Mouse (Mus musculus): ENCODE measurements around the gene Scube1. TPM values are rescaled to one million over a fixed set of nuclear protein-coding genes. Genes with fewer than 3 reads are reported as not detected.

The Scube1 gene
- polyA plus RNA-seq, 1 experiment from 2014 or later = 0.16 TPM

DNA sequence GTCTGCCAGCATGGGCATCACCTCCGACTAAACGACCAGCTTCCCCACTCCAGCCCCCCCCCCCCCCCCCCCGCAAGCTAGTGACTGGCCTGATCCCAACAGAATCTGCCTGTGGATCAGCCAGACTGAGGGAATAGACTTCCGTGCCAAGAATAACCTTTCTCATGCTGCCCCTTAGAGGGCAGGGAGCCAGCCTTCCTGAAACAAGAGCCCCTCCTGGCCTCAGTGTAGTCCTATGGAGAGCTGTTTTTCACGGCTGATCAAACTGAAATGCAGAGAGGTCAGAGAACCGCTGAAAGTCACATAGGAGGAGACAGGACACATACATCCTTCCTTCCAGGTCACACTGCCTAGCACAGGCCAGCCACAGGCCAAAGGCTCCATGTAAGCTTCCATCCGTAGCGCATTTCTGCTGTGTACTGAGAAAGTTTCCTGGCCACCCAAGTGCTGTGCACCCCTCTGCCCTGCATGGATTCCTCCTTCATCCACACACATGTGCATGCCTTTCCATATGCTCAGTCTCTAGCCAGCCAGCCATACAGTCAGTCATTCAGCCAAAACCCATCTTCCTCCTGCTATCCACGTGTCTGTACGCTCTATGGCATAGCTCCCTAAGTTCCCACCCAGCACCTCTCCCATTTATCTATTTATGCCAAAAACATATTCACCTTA, 18.2 kb downstream of the Scube1 start:
- Histone ChIP-seq H3K27me3 (no peaks in the 10 kb centered on the region), H3K4me2 (no peak overlapping the region), H3K27ac (no peak overlapping the region), H3K4me1 (replicated peaks) (no peaks in the 10 kb centered on the region), H3K36me3 (no peaks in the 10 kb centered on the region), H3K9ac (no peak overlapping the region), H3K4me3 (replicated peaks) (no peak overlapping the region), H3K9me3 (replicated peaks) (no peaks in the 10 kb centered on the region)
- 60% methylated on average over 9 of the region's 10 CpGs for WGBS (ENCODE audit: insufficient replicate concordance)
- DNase-seq (no peak), ATAC-seq (ENCODE audit: low read depth) (no peak)

GRCm38 (mm10) chr15:83700593-83700923, 24.3 kb downstream of the Scube1 start:
- no peak overlapping the region for H3K4me2 ChIP-seq
- H3K27me3 ChIP-seq = no peaks in the 10 kb centered on the region
- no peaks in the 10 kb centered on the region for H3K9me3 ChIP-seq (replicated peaks)
- no peak for DNase-seq
- WGBS (ENCODE audit: insufficient replicate concordance) = 77% methylated on average over 13 of the region's 13 CpGs
- H3K36me3 ChIP-seq = no peaks in the 10 kb centered on the region
- H3K27ac ChIP-seq = no peak overlapping the region
- no peaks in the 10 kb centered on the region; the same call in 1 of the 2 replicates for H3K4me1 ChIP-seq (replicated peaks)
- no peak overlapping the region for H3K4me3 ChIP-seq (replicated peaks)
- no peak for ATAC-seq (ENCODE audit: low read depth)
- H3K9ac ChIP-seq = no peak overlapping the region

GRCm38 (mm10) chr15:83699834-83700592, 24.8 kb downstream of the Scube1 start:
- Histone ChIP-seq H3K36me3 (no peaks in the 10 kb centered on the region), H3K27ac (no peak overlapping the region)
- no peak for DNase-seq

GRCm38 (mm10) chr15:83699132-83699833, 25.5 kb downstream of the Scube1 start:
- no peak overlapping the region for H3K9ac ChIP-seq
- no peak overlapping the region for H3K4me3 ChIP-seq (replicated peaks)
- no peak overlapping the region for H3K4me2 ChIP-seq
- H3K4me1 ChIP-seq (replicated peaks) = no peaks in the 10 kb centered on the region; the same call in 1 of the 2 replicates
- no peaks in the 10 kb centered on the region for H3K9me3 ChIP-seq (replicated peaks)
- WGBS (ENCODE audit: insufficient replicate concordance) = 68% methylated on average over 20 of the region's 20 CpGs
- ATAC-seq (ENCODE audit: low read depth) = no peak
- no peak overlapping the region for H3K27ac ChIP-seq
- DNase-seq = no peak
- H3K27me3 ChIP-seq = no peaks in the 10 kb centered on the region
- H3K36me3 ChIP-seq = no peaks in the 10 kb centered on the region

More at GRCm38 (mm10) chr15:83699834-83700592, 24.8 kb downstream of the Scube1 start:
- Histone ChIP-seq H3K27me3 (no peaks in the 10 kb centered on the region), H3K4me3 (replicated peaks) (no peak overlapping the region), H3K9me3 (replicated peaks) (no peaks in the 10 kb centered on the region), H3K9ac (no peak overlapping the region), H3K4me1 (replicated peaks) (no peaks in the 10 kb centered on the region; the same call in 1 of the 2 replicates), H3K4me2 (no peak overlapping the region)
- ATAC-seq (ENCODE audit: low read depth) = no peak
- WGBS (ENCODE audit: insufficient replicate concordance) = 50% methylated on average over 11 of the region's 11 CpGs

GRCm38 (mm10) chr15:83696681-83697381, 28.0 kb downstream of the Scube1 start:
- H3K27me3 ChIP-seq = no peaks in the 10 kb centered on the region
- no peaks in the 10 kb centered on the region; the same call in 1 of the 2 replicates for H3K4me1 ChIP-seq (replicated peaks)
- H3K36me3 ChIP-seq = no peaks in the 10 kb centered on the region
- ATAC-seq (ENCODE audit: low read depth) (no peak), DNase-seq (no peak)
- H3K9ac ChIP-seq = no peak overlapping the region
- H3K9me3 ChIP-seq (replicated peaks) = no peaks in the 10 kb centered on the region
- no peak overlapping the region for H3K4me2 ChIP-seq
- H3K4me3 ChIP-seq (replicated peaks) = no peak overlapping the region
- 67% methylated on average over 14 of the region's 14 CpGs for WGBS (ENCODE audit: insufficient replicate concordance)
- H3K27ac ChIP-seq = no peak overlapping the region

GRCm38 (mm10) chr15:83695159-83695558, 29.7 kb downstream of the Scube1 start:
- ATAC-seq (ENCODE audit: low read depth) = no peak
- H3K4me1 ChIP-seq (replicated peaks) = no peaks in the 10 kb centered on the region; the same call in 1 of the 2 replicates
- WGBS (ENCODE audit: insufficient replicate concordance) = 72% methylated on average over 11 of the region's 11 CpGs
- H3K27me3 ChIP-seq = no peaks in the 10 kb centered on the region
- no peak overlapping the region for H3K4me2 ChIP-seq
- no peak overlapping the region for H3K4me3 ChIP-seq (replicated peaks)
- no peaks in the 10 kb centered on the region for H3K9me3 ChIP-seq (replicated peaks)
- no peak for DNase-seq
- H3K36me3 ChIP-seq = no peaks in the 10 kb centered on the region
- no peak overlapping the region for H3K27ac ChIP-seq
- H3K9ac ChIP-seq = no peak overlapping the region

DNA sequence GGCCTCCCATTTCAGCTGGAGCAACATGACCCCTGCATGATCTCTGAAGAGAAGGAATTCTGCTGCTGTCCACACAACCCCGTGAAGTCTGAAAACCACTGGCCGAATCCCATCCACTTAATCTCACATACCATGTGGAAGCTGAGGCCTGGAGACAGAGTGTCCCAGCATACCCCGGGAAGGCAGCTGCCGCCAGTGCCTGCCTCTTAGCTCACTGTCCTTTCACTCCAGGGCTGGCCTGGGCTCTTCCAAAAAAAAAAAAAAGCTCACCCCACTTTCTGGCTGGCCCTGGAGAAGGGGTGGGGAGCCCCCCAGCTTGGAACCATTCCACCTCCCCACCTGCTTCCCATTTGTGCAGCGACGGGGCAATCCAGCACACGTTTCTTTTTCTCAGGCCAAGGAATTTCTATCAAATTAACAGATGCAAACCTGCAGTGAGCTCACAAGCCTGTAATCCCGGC, 32.9 kb downstream of the Scube1 start:
- Histone ChIP-seq H3K9ac (no peak overlapping the region), H3K36me3 (no peaks in the 10 kb centered on the region), H3K27me3 (no peaks in the 10 kb centered on the region), H3K4me1 (replicated peaks) (no peaks in the 10 kb centered on the region), H3K27ac (no peak overlapping the region), H3K9me3 (replicated peaks) (no peaks in the 10 kb centered on the region), H3K4me2 (no peak overlapping the region), H3K4me3 (replicated peaks) (no peak overlapping the region)
- WGBS (ENCODE audit: insufficient replicate concordance) = 50% methylated on average over 8 of the region's 8 CpGs
- ATAC-seq (ENCODE audit: low read depth) = no peak
- DNase-seq = no peak

GRCm38 (mm10) chr15:83689946-83690345, 34.9 kb downstream of the Scube1 start:
- H3K9ac ChIP-seq = no peak overlapping the region
- WGBS (ENCODE audit: insufficient replicate concordance) = 74% methylated on average over 12 of the region's 12 CpGs

DNA sequence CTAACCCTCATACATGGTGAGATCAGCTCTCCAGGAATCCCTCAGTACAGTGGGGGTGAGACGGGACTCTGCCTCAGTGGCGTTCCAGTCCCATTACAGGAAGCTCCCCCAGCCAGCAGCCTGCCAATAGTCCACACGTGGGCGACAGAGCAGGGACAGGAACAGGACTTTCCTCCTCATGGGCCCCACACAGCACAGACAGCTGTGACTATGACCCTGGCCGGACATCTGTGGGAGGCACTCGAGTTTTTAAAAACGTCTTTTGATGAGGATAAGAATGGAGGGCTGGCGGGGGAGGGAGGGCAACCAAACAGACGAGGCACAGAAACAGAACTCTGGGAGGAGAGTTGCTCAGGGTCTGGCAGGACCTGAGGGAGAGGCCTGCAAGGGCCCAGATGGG, 38.2 kb downstream of the Scube1 start:
- Histone ChIP-seq H3K9me3 (replicated peaks) (no peaks in the 10 kb centered on the region), H3K4me3 (replicated peaks) (no peak overlapping the region), H3K27me3 (no peaks in the 10 kb centered on the region), H3K4me1 (replicated peaks) (no peaks in the 10 kb centered on the region), H3K9ac (no peak overlapping the region), H3K4me2 (no peak overlapping the region), H3K36me3 (no peaks in the 10 kb centered on the region), H3K27ac (no peak overlapping the region)
- 41% methylated on average over 9 of the region's 9 CpGs for WGBS (ENCODE audit: insufficient replicate concordance)
- ATAC-seq (ENCODE audit: low read depth) (no peak), DNase-seq (no peak)

More at GRCm38 (mm10) chr15:83689946-83690345, 34.9 kb downstream of the Scube1 start:
- Histone ChIP-seq H3K27ac (no peak overlapping the region), H3K9me3 (replicated peaks) (no peaks in the 10 kb centered on the region), H3K27me3 (no peaks in the 10 kb centered on the region), H3K36me3 (no peaks in the 10 kb centered on the region), H3K4me1 (replicated peaks) (no peaks in the 10 kb centered on the region), H3K4me2 (no peak overlapping the region), H3K4me3 (replicated peaks) (no peak overlapping the region)
- ATAC-seq (ENCODE audit: low read depth) = no peak
- no peak for DNase-seq

DNA sequence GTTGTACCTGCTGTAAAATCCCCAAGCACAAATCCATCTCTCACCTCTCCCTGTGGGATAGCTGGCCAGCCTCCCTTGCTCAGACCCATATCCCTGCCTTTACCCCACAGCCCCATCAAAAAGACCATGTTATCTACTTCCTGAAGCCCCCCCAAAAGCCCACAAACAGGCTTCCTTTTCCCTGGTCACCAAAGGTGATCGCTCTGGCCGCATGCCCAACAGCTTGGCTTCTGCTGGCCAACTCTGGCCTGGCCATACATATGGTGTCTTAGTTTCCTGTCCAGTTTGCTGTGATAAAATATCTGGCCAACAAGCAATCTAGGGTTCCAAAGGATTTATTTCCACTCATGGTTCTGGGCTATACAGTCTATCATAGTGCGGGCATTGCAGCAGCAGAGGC, 38.9 kb downstream of the Scube1 start:
- no peaks in the 10 kb centered on the region for H3K9me3 ChIP-seq (replicated peaks)
- DNase-seq (no peak), ATAC-seq (ENCODE audit: low read depth) (no peak)
- no peak overlapping the region for H3K4me2 ChIP-seq
- H3K4me3 ChIP-seq (replicated peaks) = no peak overlapping the region
- H3K4me1 ChIP-seq (replicated peaks) = no peaks in the 10 kb centered on the region
- H3K27ac ChIP-seq = no peak overlapping the region
- no peaks in the 10 kb centered on the region for H3K27me3 ChIP-seq
- H3K36me3 ChIP-seq = no peaks in the 10 kb centered on the region
- H3K9ac ChIP-seq = no peak overlapping the region
- WGBS (ENCODE audit: insufficient replicate concordance) = 84% methylated on average over 3 of the region's 3 CpGs

DNA sequence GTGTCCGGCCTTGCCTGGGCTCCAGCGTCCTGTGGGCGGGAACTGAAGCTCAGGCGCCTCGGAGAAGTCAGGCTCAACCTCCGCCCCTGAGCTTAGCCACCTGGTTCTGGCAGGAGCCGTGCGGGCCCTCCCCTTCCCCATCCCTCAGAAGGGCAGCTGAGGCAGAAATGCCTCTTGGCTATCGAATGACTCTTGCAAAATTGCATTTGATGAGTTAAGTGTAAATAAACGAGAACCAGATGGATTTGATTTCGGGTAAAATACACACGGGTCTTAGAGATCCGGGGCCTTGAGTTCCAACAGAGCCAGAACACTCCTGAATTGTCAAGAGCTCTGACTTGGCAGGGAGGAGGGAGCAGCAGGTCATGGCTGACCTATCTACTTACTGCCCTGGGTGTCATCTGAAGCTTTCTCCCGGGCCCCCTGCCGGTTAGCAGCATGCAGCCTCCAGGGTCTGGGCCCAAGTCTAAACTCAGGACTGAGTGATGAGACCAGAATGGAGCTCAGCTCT, 41.7 kb downstream of the Scube1 start:
- no peak overlapping the region for H3K4me2 ChIP-seq
- no peaks in the 10 kb centered on the region for H3K36me3 ChIP-seq
- no peaks in the 10 kb centered on the region for H3K4me1 ChIP-seq (replicated peaks)
- H3K27ac ChIP-seq = no peak overlapping the region
- no peak for ATAC-seq (ENCODE audit: low read depth)
- no peak overlapping the region for H3K4me3 ChIP-seq (replicated peaks)
- no peaks in the 10 kb centered on the region for H3K9me3 ChIP-seq (replicated peaks)
- H3K27me3 ChIP-seq = peaks cover 24% of the 10 kb centered on the region
- no peak overlapping the region for H3K9ac ChIP-seq
- DNase-seq = no peak
- WGBS (ENCODE audit: insufficient replicate concordance) = 53% methylated on average over 15 of the region's 15 CpGs
